Mouse (Mus musculus) olfactory bulb, adult 2 months (tissue): ENCODE measurements at regions not wholly inside any gene's neighbourhood (a gene's known extent, or its start where the extent isn't known, plus 50 kb on each side); places are given as distances from the start of the nearest gene placed in this dataset.

ENCODE experiments used
- H3K27ac ChIP-seq: fragments of 200-500 bp; 2 replicates; pipeline ENCODE4 v1.5.1; 2012; ENCODE audit warnings: low read depth, low read length; ENCODE audit not compliant: insufficient read depth
- H3K4me1 ChIP-seq: fragments of 200-500 bp; 2 replicates; pipeline ENCODE4 v1.6.1; 2012; ENCODE audit warnings: low read length; ENCODE audit not compliant: control insufficient read depth, insufficient read depth
- H3K4me3 ChIP-seq: fragments of 200-500 bp; 2 replicates; pipeline ENCODE4 v1.5.1; 2012; ENCODE audit warnings: mild to moderate bottlenecking, low read depth, low read length, moderate library complexity; ENCODE audit not compliant: insufficient read depth
- CTCF ChIP-seq: fragments of 200-500 bp; IDR thresholded peaks from 2 replicates; pipeline ENCODE4 v1.5.1; 2012; ENCODE audit warnings: low read depth, mild to moderate bottlenecking, low read length, moderate library complexity; ENCODE audit not compliant: insufficient read depth
- POLR2A ChIP-seq: fragments of 200-500 bp; IDR thresholded peaks from 2 replicates; pipeline ENCODE4 v1.6.1; 2012; ENCODE audit warnings: mild to moderate bottlenecking, low read depth, low read length, moderate library complexity; ENCODE audit not compliant: insufficient read depth
- WGBS: fragments of 180-500 bp; shearing (Covaris S2); methylation state at CpG from one replicate; pipeline ENCODE4 v1.1.7; 2018; 5-methylcytosine and 5-hydroxymethylcytosine counted together

GRCm38 (mm10) chr9:51581601-51582000, 183.5 kb upstream of the Arhgap20 start:
- no peak for TF ChIP-seq POLR2A
- no peak for TF ChIP-seq CTCF
- 92% methylated on average over 3 of the region's 3 CpGs for WGBS

GRCm38 (mm10) chr9:51593707-51594106, 171.4 kb upstream of the Arhgap20 start:
- WGBS, result 60% methylated on average over 3 of the region's 3 CpGs
- Histone ChIP-seq H3K4me3 (no peak overlapping the region), H3K4me1 (no peaks in the 10 kb centered on the region), H3K27ac (no peak overlapping the region; the same call in 1 of the 2 replicates)
- TF ChIP-seq CTCF (no peak), POLR2A (no peak)

More at GRCm38 (mm10) chr9:51581601-51582000, 183.5 kb upstream of the Arhgap20 start:
- Histone ChIP-seq H3K4me3 (no peak overlapping the region), H3K4me1 (no peaks in the 10 kb centered on the region), H3K27ac (no peak overlapping the region)

DNA sequence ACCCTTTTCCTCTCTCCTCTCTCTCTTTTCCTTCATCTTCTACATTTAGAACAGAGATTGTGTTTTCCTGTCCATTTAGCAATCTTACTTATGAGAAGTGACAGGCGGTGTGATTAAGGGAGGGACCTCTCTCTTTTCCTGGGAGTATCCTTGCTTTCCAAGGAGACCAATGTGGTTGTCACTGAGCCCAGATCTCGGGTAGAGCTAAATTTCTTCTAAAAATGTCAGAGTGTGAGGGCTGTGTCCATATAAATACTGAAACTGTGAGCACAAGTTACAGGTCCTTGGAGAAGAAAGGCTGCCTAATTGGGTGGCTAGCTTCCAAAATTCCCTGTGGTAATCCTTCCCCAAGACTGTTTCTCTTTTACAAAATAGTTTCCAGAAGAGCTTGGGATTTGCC, 166.4 kb upstream of the Arhgap20 start:
- 66% methylated on average over 2 of the region's 2 CpGs for WGBS
- TF ChIP-seq POLR2A, result no peak
- TF ChIP-seq CTCF, result no peak
- H3K4me3 ChIP-seq, result no peak overlapping the region
- H3K27ac ChIP-seq, result no peak overlapping the region
- no peaks in the 10 kb centered on the region for H3K4me1 ChIP-seq

DNA sequence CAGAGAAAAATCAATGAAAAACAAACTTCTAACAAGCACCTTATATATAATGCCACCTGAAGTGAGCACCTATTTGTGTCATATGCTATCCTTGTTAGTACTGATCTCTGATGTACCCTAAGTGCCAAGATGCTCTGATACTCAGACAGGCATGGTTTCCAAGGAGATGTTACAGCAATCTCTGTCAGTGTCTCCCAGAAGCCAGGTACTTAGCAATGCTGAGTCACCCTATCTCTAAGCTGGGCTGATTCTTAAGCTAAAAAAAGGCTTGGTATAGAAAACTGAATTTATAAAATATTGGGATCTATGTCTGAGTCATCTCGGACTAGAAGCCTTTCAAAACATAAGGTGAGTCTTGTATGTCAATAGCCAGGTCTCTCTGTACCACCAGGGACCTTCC, 157.0 kb upstream of the Arhgap20 start:
- no peaks in the 10 kb centered on the region for H3K4me1 ChIP-seq
- TF ChIP-seq CTCF (no peak), POLR2A (no peak)
- 68% methylated on average over 1 of the region's 1 CpGs for WGBS
- no peak overlapping the region for H3K4me3 ChIP-seq
- 0 out of 2 replicates have a peak overlapping the region, but pooled peaks have one; percentile 27 for H3K27ac ChIP-seq

DNA sequence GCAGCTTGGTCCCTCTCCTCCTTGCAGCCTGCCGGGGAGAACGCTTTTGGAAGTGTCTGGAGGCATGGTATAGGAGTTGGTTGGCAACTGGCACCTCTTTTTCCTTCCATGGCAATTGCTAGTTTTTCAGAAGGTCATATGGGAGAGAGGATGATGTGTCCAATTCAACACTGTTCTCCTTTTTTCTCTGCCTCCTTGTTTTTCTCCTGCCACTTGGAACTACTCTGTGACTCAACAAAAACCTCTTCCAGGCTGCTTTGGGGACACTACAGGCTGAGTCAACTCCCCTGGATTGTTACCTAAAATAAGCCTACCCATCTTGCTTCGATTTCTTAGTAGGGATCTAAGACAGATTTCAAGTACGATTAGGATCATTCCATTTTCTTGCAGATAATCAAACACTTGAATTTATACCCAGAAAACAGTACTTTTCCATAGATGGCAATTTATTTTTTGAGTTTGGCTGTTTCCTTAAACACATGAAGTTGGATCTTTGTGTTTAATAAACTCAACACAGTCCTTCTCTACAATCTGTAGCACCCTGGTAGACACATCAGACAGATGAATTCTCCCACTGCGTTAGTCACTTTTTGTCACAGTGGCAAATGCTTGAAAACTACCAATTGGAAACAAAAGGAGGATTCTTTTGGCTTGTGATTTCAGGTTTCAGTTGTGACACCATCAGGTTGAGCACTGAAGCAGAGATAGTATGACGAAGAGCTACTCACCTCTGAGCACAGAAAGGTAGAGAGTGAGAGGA, 156.3 kb upstream of the Arhgap20 start:
- Histone ChIP-seq H3K4me3 (no peak overlapping the region), H3K4me1 (no peaks in the 10 kb centered on the region), H3K27ac (0 out of 2 replicates have a peak overlapping the region, but pooled peaks have one; percentile 27)
- WGBS, result 58% methylated on average over 6 of the region's 6 CpGs
- TF ChIP-seq CTCF, result no peak
- no peak for TF ChIP-seq POLR2A

- WGBS, result 57% methylated on average over 4 of the region's 4 CpGs
- H3K4me1 ChIP-seq, result no peaks in the 10 kb centered on the region
- no peak overlapping the region for H3K4me3 ChIP-seq
- no peak for TF ChIP-seq CTCF
- TF ChIP-seq POLR2A, result no peak
- H3K27ac ChIP-seq, result no peak overlapping the region
These were observed 139.0 kb upstream of the Arhgap20 start for GRCm38 (mm10) chr9:51626156-51626555.

- TF ChIP-seq CTCF (no peak), POLR2A (no peak)
- WGBS, result 72% methylated on average over 2 of the region's 2 CpGs
- no peak overlapping the region for H3K27ac ChIP-seq
These were observed 129.0 kb upstream of the Arhgap20 start for GRCm38 (mm10) chr9:51636097-51636496.

GRCm38 (mm10) chr9:51636559-51637127, 128.5 kb upstream of the Arhgap20 start:
- TF ChIP-seq CTCF (no peak), POLR2A (no peak)
- Histone ChIP-seq H3K4me3 (no peak overlapping the region), H3K4me1 (no peaks in the 10 kb centered on the region), H3K27ac (no peak overlapping the region)
- 97% methylated on average over 1 of the region's 1 CpGs for WGBS

More at GRCm38 (mm10) chr9:51636097-51636496, 129.0 kb upstream of the Arhgap20 start:
- Histone ChIP-seq H3K4me1 (no peaks in the 10 kb centered on the region), H3K4me3 (no peak overlapping the region)
